Mouse (Mus musculus) kidney, adult 2 months (tissue): ENCODE data around the gene Gm49369.

Experiments
- CTCF ChIP-seq: fragments of 200-500 bp; conservative IDR thresholded peaks from 2 replicates; pipeline ENCODE4 v1.5.1; 2011; ENCODE audit warnings: low read depth, mild to moderate bottlenecking, control low read depth, low read length, moderate library complexity, mixed read lengths; ENCODE audit not compliant: insufficient read depth, insufficient read length
- POLR2A ChIP-seq: fragments of 200-500 bp; IDR thresholded peaks from one replicate; pipeline ENCODE4 v1.6.1; 2011; ENCODE audit warnings: low read depth, low read length, control low read depth

- TF ChIP-seq CTCF, result no peak
- no peak for TF ChIP-seq POLR2A
Measured at GRCm38 (mm10) chr7:142354661-142355233, 27.7 kb downstream of the Gm49369 start.
